Mouse (Mus musculus): ENCODE results near the gene Pi4k2a.

The Pi4k2a gene

GRCm38 (mm10) chr19:42089748-42090595 is at the start of gene Pi4k2a:
Gene Pi4k2a, plus strand, starts transcription at chr19:42090470.
- peak; percentile 99 for DNase-seq

GRCm38 (mm10) chr19:42043988-42044387 is 46.3 kb upstream of the Pi4k2a start:
- no peak for DNase-seq

GRCm38 (mm10) chr19:42045269-42046102 is 44.8 kb upstream of the Pi4k2a start, which contains the start of gene Hoga1:
Gene Hoga1, plus strand, starts transcription at chr19:42045610.
- peak; percentile 84 for DNase-seq

GRCm38 (mm10) chr19:42050251-42050650 is 40.0 kb upstream of the Pi4k2a start:
- no peak for DNase-seq

GRCm38 (mm10) chr19:42051351-42051750 is 38.9 kb upstream of the Pi4k2a start:
- no peak for DNase-seq

- DNase-seq, result no peak
Observed at GRCm38 (mm10) chr19:42051948-42052347, 38.3 kb upstream of the Pi4k2a start, which contains the start of gene 4933411K16Rik. Gene 4933411K16Rik, plus strand, starts transcription at chr19:42052248.

- DNase-seq, result peak; percentile 49
Observed at GRCm38 (mm10) chr19:42054255-42054654, 36.0 kb upstream of the Pi4k2a start.

- no peak for DNase-seq
Observed at GRCm38 (mm10) chr19:42055881-42056280, 34.4 kb upstream of the Pi4k2a start.

GRCm38 (mm10) chr19:42056719-42057409 is 33.4 kb upstream of the Pi4k2a start:
- no peak for DNase-seq

- no peak for DNase-seq
Observed at GRCm38 (mm10) chr19:42058426-42058825, 31.8 kb upstream of the Pi4k2a start.

- no peak for DNase-seq
Observed at GRCm38 (mm10) chr19:42061443-42061842, 28.8 kb upstream of the Pi4k2a start.

GRCm38 (mm10) chr19:42068441-42069240 is 21.6 kb upstream of the Pi4k2a start:
- DNase-seq, result peak; percentile 46

- peak; percentile 40 for DNase-seq
Observed at GRCm38 (mm10) chr19:42069241-42069525, 21.1 kb upstream of the Pi4k2a start.

GRCm38 (mm10) chr19:42071221-42071620 is 19.0 kb upstream of the Pi4k2a start:
- peak; percentile 32 for DNase-seq

GRCm38 (mm10) chr19:42071886-42072608 is 18.2 kb upstream of the Pi4k2a start:
- DNase-seq, result no peak

- DNase-seq, result no peak
Observed at GRCm38 (mm10) chr19:42072802-42073201, 17.5 kb upstream of the Pi4k2a start.

- DNase-seq, result no peak
Observed at GRCm38 (mm10) chr19:42075051-42075450, 15.2 kb upstream of the Pi4k2a start.

- DNase-seq, result no peak
Observed at GRCm38 (mm10) chr19:42075992-42076391, 14.3 kb upstream of the Pi4k2a start.

GRCm38 (mm10) chr19:42078566-42078965 is 11.7 kb upstream of the Pi4k2a start:
- no peak for DNase-seq

GRCm38 (mm10) chr19:42079006-42079405 is 11.3 kb upstream of the Pi4k2a start:
- DNase-seq, result no peak

GRCm38 (mm10) chr19:42079950-42080349 is 10.3 kb upstream of the Pi4k2a start:
- DNase-seq, result no peak

- no peak for DNase-seq
Observed at GRCm38 (mm10) chr19:42080469-42080868, 9.8 kb upstream of the Pi4k2a start.
